Mouse (Mus musculus) WW6 (cell line): ENCODE results near the gene Ankrd49.

Source experiments
- DNase-seq: peaks from one replicate; pipeline ENCODE4 v3.0.0-alpha.2; 2013; ENCODE audit warnings: low read depth, low spot score

Gene Ankrd49

GRCm38 (mm10) chr9:14740151-14740924 is 44.3 kb downstream of the Ankrd49 start, which contains the start of gene Piwil4:
TSS of gene Piwil4 (minus strand) at chr9:14740733.
- no peak for DNase-seq

DNA sequence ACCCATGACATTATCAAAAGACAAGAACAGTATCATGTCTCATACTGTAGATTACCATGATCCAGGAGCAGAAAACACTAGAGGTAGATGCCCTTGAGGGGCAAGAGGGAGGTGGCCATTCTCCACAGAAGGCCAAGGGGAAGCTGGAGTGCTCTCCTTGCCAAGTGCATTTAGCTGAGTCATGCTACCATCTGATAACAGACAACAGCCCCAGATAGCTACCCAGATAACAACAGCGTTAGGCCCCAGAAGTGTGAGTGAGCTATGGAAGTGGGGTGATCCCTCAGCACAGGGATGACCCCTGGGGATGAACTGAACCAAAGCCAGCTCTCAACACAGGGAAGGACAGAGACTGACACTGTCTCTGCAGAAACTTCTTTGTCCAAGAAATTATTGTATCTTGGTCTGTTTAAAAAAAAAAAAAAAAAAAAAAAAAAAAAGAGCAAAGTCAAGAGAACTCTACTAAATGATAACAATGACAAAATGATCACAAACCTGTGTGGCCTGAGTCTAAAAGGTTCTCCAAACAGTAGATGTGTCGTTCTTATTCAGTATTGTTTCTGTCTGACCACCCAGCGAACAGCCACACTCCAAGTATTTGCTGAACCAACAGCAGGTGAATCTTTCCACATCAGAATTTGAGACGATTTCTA is 45.0 kb downstream of the Ankrd49 start:
- no peak for DNase-seq

DNA sequence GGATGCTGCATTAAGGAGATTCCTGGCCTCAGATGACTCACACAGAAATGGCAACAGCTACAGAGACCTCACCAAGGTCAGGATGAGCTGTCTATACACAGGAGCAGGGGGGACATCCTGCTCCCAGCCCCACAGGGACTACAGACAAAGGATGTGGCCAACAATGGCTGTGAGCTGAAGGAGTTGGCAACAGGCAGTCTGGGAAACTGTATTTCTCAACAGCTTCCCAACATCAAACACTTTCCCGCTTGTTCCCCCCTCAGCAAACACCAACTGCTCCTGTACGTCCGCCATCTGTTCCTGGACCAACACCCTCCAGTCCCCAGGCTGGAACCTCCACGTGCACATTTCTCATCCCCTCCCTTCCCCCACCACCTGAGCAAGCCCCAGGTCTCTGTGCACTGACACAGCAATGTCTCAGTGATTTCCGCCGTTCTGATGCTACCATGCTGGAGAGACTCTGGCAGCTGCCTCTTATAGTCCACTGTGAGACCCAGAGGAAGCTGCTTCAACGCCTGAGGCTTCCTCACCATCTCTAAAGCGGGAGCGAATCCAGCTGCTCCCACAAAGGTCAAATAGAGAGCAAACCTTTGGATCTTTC is 53.6 kb downstream of the Ankrd49 start:
- DNase-seq, result no peak
